Mouse (Mus musculus) small intestine, adult 2 months (tissue): ENCODE measurements around the gene Smad6.

Experiments used
- CTCF ChIP-seq: fragments of 200-500 bp; IDR thresholded peaks from 2 replicates; pipeline ENCODE4 v1.5.1; 2012; ENCODE audit warnings: low read depth, mild to moderate bottlenecking, control low read depth, inconsistent platforms, low read length, moderate library complexity, mixed read lengths; ENCODE audit not compliant: insufficient replicate concordance, insufficient read length; ENCODE audit errors: extremely low read depth
- POLR2A ChIP-seq: fragments of 200-500 bp; IDR thresholded peaks from 2 replicates; pipeline ENCODE4 v1.6.1; 2012; ENCODE audit warnings: low read depth, mild to moderate bottlenecking, control low read depth, inconsistent platforms, low read length, moderate library complexity

DNA sequence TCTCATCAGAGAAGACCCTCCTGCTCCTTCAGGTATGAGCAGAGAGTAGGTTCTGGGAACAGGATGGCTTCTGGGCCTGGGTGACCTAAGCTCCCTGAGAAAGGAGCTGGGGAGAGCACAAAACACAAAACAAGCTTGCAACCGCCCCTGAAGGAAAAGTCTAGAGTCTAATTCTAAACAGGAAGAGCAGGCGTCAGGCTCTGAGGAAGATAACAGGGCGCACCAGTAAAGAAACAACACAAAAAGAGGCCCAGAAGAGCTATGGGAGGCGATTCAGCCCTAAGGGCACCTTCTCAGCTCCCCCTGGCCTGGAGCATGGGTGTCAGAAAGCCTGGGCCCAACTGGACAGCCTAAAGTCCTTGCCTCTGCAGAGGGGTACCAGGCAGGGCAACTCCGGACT lies 47.3 kb upstream of the Smad6 start:
- TF ChIP-seq POLR2A: no peak
- no peak for TF ChIP-seq CTCF
